Mouse (Mus musculus) megakaryocyte, embryonic 14.5 days (primary cell): ENCODE data around the gene Lhfpl2.

Source experiments
- FLI1 ChIP-seq: IDR thresholded peaks from 2 replicates; pipeline ENCODE4 v1.6.1; 2012; ENCODE audit warnings: low read length, inconsistent platforms, mixed read lengths
- GATA1 ChIP-seq: IDR thresholded peaks from 3 replicates; pipeline ENCODE4 v1.6.1; 2012; ENCODE audit warnings: mixed read lengths, low read length, inconsistent platforms, borderline replicate concordance

DNA sequence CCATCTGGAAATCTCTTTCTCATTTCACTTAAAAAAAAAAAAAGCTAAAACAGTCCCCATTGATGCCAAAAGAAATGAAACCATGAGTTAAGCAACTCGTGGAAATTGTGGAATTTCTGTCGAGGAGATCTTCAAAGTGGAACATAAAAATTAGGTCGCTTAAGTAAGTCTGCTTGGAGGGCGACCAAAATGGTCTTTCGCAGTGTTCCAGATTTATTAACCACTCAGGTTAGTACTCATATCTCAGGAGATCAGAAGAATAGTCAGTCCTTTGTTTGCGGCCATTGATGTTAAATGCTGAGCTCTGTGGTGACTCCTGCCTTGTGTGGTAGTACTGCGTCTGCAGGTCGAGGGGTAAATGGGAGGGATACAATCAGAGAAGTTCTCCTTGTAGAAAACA lies 48.8 kb downstream of the Lhfpl2 start:
- TF ChIP-seq GATA1 = no peak
- no peak for TF ChIP-seq FLI1
